Mouse (Mus musculus): ENCODE measurements at regions not wholly inside any gene's neighbourhood (a gene's known extent, or its start where the extent isn't known, plus 50 kb on each side); places are given as distances from the start of the nearest gene placed in this dataset.

DNA sequence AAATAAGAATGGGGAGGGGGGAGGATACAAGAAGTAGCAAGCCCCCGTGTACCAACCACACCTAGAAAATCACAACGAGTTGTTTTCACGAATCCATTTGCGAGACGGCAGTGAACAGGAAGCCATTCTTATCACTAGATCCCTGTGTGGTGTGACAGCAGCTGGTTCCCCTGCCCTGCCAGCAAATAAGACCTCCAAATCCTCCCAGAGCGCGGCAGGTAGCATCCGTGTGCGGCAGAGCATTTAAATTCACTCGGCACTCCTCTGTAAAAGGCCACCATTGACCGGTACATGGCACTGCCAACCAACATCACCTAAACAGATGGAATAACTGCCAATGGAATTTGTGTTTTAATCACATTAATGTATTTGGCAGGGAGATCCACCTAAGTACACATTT is 77.9 kb upstream of the Pmfbp1 start:
- no peaks in the 10 kb centered on the region for H3K27me3 ChIP-seq (ENCODE audit: control insufficient read depth, insufficient read depth, low read length)
- ATAC-seq (ENCODE audit: insufficient read depth, low FRiP score, low TSS enrichment) (no peak), DNase-seq (ENCODE audit: low spot score) (no peak)
- no peaks in the 10 kb centered on the region for H3K36me3 ChIP-seq (ENCODE audit: control insufficient read depth, insufficient read depth, low read length)
- H3K27ac ChIP-seq (ENCODE audit: low read depth, low read length): peak overlapping the region; percentile 39
- no peak overlapping the region for H3K4me2 ChIP-seq (ENCODE audit: low read depth)
- peaks cover 4% of the 10 kb centered on the region; the same call in 1 of the 2 replicates for H3K4me1 ChIP-seq (ENCODE audit: control insufficient read depth, insufficient read depth, low read length)
- H3K9ac ChIP-seq (ENCODE audit: low read length): no peak overlapping the region
- no peaks in the 10 kb centered on the region for H3K9me3 ChIP-seq (ENCODE audit: control insufficient read depth, low read length)
- WGBS: 82% methylated on average over 11 of the region's 11 CpGs
- H3K4me3 ChIP-seq (ENCODE audit: low read depth, low read length): no peak overlapping the region

DNA sequence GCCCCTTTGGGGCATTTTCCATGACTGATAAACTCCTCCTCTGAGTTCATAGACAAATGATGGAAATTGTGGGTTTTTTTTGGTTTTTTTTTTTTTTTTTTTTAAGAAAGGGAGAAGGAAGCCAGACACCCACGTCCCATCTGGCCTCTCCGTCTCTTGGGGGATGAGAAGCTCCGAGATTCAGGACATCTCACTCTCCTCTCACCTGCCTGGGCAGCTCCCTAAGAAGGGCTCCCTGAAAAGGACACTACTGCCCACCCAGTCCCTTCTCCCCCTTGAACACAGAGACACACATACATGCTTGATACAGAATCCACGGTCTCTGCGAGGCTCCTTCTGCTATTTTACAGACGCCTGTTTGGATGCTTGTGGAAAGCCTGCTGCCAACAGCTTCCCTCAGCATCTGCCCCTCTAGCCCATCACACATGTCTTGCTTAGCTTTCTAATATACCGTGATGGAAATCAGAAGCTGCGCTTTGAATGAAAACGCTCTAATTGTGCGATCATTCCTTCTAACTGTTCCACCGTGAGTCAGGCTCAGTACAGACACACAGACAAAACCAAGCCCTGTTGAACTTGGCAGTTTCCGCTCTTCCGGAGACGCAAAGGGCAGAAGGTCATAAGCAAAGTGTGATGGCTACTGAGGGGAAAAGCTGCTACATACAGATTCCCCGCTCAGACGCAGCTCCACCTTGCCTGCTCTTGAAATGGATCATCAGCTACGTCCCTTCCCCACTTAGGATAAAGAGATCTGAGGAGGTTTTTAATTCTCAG is 77.3 kb upstream of the Pmfbp1 start:
- H3K4me2 ChIP-seq (ENCODE audit: low read depth): no peak overlapping the region
- no peaks in the 10 kb centered on the region for H3K9me3 ChIP-seq (ENCODE audit: control insufficient read depth, low read length)
- no peaks in the 10 kb centered on the region for H3K27me3 ChIP-seq (ENCODE audit: control insufficient read depth, insufficient read depth, low read length)
- H3K27ac ChIP-seq (ENCODE audit: low read depth, low read length): peak overlapping the region; percentile 39
- H3K36me3 ChIP-seq (ENCODE audit: control insufficient read depth, insufficient read depth, low read length): no peaks in the 10 kb centered on the region
- 0 out of 2 replicates have a peak overlapping the region, but pooled peaks have one; percentile 5 for H3K9ac ChIP-seq (ENCODE audit: low read length)
- DNase-seq (ENCODE audit: low spot score): no peak
- H3K4me1 ChIP-seq (ENCODE audit: control insufficient read depth, insufficient read depth, low read length): peaks cover 4% of the 10 kb centered on the region; the same call in 1 of the 2 replicates
- H3K4me3 ChIP-seq (ENCODE audit: low read depth, low read length): no peak overlapping the region
- ATAC-seq (ENCODE audit: insufficient read depth, low FRiP score, low TSS enrichment): no peak
- 69% methylated on average over 17 of the region's 17 CpGs for WGBS

DNA sequence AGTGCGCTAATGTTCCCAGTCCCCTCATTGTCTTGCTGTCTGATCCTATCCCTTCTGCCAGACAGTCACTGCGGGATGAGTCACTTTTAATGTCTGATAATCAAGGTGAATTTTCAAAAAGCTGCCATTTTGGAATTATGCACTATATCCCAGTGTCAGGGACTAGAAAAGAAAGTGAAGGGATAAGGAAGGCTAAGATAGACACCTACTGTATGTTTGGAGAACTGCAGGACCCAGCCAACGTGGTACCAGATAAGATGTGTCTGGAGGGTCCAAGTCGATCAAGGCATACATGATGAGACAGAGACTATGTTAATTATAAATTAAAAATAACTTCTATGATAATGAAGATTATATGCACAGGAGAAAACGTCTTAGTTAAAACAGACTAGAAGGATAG is 76.6 kb upstream of the Pmfbp1 start:
- peak; percentile 65; the same call in 1 of the 2 replicates for ATAC-seq (ENCODE audit: insufficient read depth, low FRiP score, low TSS enrichment)
- no peak overlapping the region for H3K4me3 ChIP-seq (ENCODE audit: low read depth, low read length)
- no peak overlapping the region for H3K27ac ChIP-seq (ENCODE audit: low read depth, low read length)
- peaks cover 4% of the 10 kb centered on the region; the same call in 1 of the 2 replicates for H3K4me1 ChIP-seq (ENCODE audit: control insufficient read depth, insufficient read depth, low read length)
- H3K27me3 ChIP-seq (ENCODE audit: control insufficient read depth, insufficient read depth, low read length): no peaks in the 10 kb centered on the region
- no peaks in the 10 kb centered on the region for H3K36me3 ChIP-seq (ENCODE audit: control insufficient read depth, insufficient read depth, low read length)
- H3K4me2 ChIP-seq (ENCODE audit: low read depth): no peak overlapping the region
- H3K9me3 ChIP-seq (ENCODE audit: control insufficient read depth, low read length): no peaks in the 10 kb centered on the region
- 40% methylated on average over 5 of the region's 5 CpGs for WGBS
- no peak overlapping the region for H3K9ac ChIP-seq (ENCODE audit: low read length)
- peak; percentile 52 for DNase-seq (ENCODE audit: low spot score)

DNA sequence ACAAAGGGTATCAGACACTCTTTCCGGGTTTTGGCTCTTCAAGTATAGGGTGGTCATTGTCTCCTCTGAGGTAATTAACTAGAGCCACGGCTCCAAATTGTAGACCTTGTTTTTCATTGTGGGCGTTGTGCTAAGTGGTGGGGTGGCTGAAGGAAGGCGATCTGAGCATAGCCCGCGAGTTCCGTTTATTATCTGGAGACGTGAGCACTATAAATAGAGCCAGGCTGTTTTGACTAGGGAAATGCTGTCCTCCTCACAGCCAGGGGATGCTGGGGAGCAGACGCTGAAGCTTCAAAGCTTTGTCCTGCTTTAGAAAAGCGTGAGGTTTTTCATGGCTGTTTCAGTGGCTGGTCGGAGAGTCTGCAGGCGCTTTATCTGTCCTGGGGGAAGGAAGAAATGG is 75.9 kb upstream of the Pmfbp1 start:
- WGBS: 33% methylated on average over 12 of the region's 12 CpGs
- DNase-seq (ENCODE audit: low spot score) (no peak), ATAC-seq (ENCODE audit: insufficient read depth, low FRiP score, low TSS enrichment) (no peak)
- Histone ChIP-seq H3K36me3 (ENCODE audit: control insufficient read depth, insufficient read depth, low read length) (no peaks in the 10 kb centered on the region), H3K4me3 (ENCODE audit: low read depth, low read length) (no peak overlapping the region), H3K9me3 (ENCODE audit: control insufficient read depth, low read length) (no peaks in the 10 kb centered on the region), H3K27ac (ENCODE audit: low read depth, low read length) (peak overlapping the region; percentile 76), H3K4me2 (ENCODE audit: low read depth) (no peak overlapping the region), H3K4me1 (ENCODE audit: control insufficient read depth, insufficient read depth, low read length) (peaks cover 4% of the 10 kb centered on the region; the same call in 1 of the 2 replicates), H3K27me3 (ENCODE audit: control insufficient read depth, insufficient read depth, low read length) (no peaks in the 10 kb centered on the region), H3K9ac (ENCODE audit: low read length) (0 out of 2 replicates have a peak overlapping the region, but pooled peaks have one; percentile 15)

DNA sequence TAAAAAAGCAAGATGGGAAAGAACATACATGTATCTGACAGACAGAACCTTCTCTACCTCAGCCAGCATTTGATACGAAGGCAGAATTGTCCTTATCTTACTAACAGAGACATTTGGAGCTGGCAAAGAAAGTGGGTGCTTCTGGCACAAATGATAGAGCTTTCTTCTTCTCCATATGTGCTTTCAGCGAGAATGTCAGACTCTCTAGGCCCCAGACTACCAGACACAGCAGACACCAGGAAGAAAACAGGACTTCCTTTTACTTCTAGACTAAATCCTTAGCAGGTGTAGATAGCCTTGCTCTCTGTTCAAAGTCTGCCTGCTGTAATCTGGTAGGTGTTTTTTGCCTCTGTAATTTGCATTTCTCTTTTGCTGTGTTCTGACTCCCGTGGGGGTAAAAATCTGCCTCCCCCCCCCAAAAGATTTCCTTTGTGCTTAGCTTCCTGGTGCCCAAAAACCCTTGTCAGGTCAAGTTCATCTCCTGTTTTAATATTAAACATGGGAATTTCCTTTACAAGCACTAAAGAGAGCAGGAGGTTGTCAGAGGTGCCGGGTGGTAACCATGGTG is 74.7 kb upstream of the Pmfbp1 start:
- Histone ChIP-seq H3K9me3 (ENCODE audit: control insufficient read depth, low read length) (no peaks in the 10 kb centered on the region), H3K9ac (ENCODE audit: low read length) (no peak overlapping the region), H3K27me3 (ENCODE audit: control insufficient read depth, insufficient read depth, low read length) (no peaks in the 10 kb centered on the region), H3K4me3 (ENCODE audit: low read depth, low read length) (no peak overlapping the region), H3K36me3 (ENCODE audit: control insufficient read depth, insufficient read depth, low read length) (no peaks in the 10 kb centered on the region), H3K4me1 (ENCODE audit: control insufficient read depth, insufficient read depth, low read length) (peaks cover 4% of the 10 kb centered on the region; the same call in 1 of the 2 replicates), H3K4me2 (ENCODE audit: low read depth) (no peak overlapping the region), H3K27ac (ENCODE audit: low read depth, low read length) (no peak overlapping the region)
- DNase-seq (ENCODE audit: low spot score): no peak
- WGBS: 61% methylated on average over 4 of the region's 4 CpGs
- no peak for ATAC-seq (ENCODE audit: insufficient read depth, low FRiP score, low TSS enrichment)

DNA sequence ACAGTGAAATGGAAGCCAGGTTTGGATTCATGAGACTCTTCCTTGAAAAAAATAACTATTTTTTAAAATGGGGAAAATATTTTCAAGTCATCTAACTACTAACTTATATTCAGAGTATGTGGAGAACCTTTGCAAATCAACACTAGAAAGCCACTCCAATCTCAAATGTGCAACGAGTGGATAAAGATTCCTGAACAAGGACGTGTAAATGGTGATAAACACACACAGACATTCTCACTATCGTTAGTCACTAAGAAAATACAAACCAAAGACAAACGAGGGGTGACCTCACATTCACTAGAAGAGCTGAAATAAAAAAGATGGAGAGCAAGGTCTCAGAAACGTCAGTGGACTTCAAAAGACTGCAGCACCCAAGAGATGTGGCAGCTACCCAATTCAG is 69.8 kb upstream of the Pmfbp1 start:
- no peaks in the 10 kb centered on the region for H3K27me3 ChIP-seq (ENCODE audit: control insufficient read depth, insufficient read depth, low read length)
- H3K9ac ChIP-seq (ENCODE audit: low read length): no peak overlapping the region
- H3K27ac ChIP-seq (ENCODE audit: low read depth, low read length): no peak overlapping the region
- H3K4me3 ChIP-seq (ENCODE audit: low read depth, low read length): no peak overlapping the region
- ATAC-seq (ENCODE audit: insufficient read depth, low FRiP score, low TSS enrichment) (no peak), DNase-seq (ENCODE audit: low spot score) (no peak)
- WGBS: 82% methylated on average over 5 of the region's 5 CpGs
- H3K9me3 ChIP-seq (ENCODE audit: control insufficient read depth, low read length): no peaks in the 10 kb centered on the region
- no peaks in the 10 kb centered on the region for H3K4me1 ChIP-seq (ENCODE audit: control insufficient read depth, insufficient read depth, low read length)
- H3K4me2 ChIP-seq (ENCODE audit: low read depth): no peak overlapping the region
- no peaks in the 10 kb centered on the region for H3K36me3 ChIP-seq (ENCODE audit: control insufficient read depth, insufficient read depth, low read length)

DNA sequence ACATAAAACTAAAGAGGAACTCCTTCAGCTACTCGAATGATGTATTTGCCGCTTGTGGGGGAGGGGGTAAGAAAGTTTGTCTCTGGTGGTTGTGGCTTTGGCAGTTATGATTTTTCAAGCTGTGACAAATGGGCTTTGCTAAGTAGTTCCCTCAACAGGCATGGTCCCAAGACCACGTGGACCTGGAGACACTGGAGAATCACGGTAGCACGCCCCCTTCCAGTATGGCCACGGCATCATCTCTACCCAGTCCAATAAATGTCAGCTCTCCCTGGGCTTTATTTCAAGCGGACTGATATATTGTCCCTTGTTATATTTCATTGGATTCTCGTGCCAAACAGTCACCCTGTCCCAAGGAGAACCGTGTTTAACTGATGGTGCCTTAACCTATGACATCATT is 65.3 kb upstream of the Pmfbp1 start:
- WGBS: 80% methylated on average over 9 of the region's 9 CpGs
- H3K4me2 ChIP-seq (ENCODE audit: low read depth): no peak overlapping the region
- ATAC-seq (ENCODE audit: insufficient read depth, low FRiP score, low TSS enrichment) (no peak), DNase-seq (ENCODE audit: low spot score) (no peak)
- no peaks in the 10 kb centered on the region for H3K27me3 ChIP-seq (ENCODE audit: control insufficient read depth, insufficient read depth, low read length)
- H3K4me3 ChIP-seq (ENCODE audit: low read depth, low read length): no peak overlapping the region
- H3K27ac ChIP-seq (ENCODE audit: low read depth, low read length): no peak overlapping the region
- no peaks in the 10 kb centered on the region for H3K36me3 ChIP-seq (ENCODE audit: control insufficient read depth, insufficient read depth, low read length)
- no peak overlapping the region for H3K9ac ChIP-seq (ENCODE audit: low read length)
- H3K9me3 ChIP-seq (ENCODE audit: control insufficient read depth, low read length): no peaks in the 10 kb centered on the region
- no peaks in the 10 kb centered on the region for H3K4me1 ChIP-seq (ENCODE audit: control insufficient read depth, insufficient read depth, low read length)

DNA sequence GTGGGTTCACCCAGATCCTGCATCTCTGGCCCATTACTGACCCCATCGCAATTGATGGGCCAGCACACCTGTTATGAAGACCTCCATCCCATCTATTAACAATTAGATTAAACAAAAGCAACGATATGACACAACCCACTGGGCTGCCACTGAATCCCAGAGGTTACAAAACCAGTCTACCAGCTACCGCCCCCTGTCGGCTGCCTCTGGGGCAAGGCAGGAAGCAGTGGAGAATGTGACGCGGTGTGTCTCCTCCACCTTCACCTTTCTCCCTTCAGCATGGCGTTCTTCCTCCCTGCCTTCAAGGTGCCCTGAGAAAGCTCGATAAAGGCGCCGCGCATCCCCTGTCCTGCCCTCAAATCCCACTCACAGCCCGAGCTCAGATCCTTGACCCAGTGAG is 59.3 kb upstream of the Pmfbp1 start:
- WGBS: 92% methylated on average over 12 of the region's 12 CpGs

DNA sequence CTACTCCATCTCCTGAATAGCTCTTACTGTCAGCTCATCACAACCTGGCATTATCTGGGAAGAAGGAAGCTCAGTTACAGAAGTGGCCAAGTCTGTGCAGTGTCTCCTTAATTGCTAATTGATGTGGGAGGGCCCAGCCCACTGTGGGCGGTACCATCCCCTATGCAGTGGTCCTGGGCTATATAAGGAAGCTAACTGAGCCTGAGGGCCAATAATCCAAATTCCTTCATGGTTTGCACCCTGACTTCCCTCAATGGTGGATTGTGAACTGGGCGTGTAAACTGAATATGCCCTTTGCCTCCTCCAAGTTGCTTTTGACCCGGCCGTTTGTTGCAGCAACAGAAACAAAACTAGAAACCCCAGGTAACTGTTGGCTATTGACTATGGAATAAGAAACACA is 57.8 kb upstream of the Pmfbp1 start:
- no peaks in the 10 kb centered on the region for H3K9me3 ChIP-seq (ENCODE audit: control insufficient read depth, low read length)
- peaks cover 4% of the 10 kb centered on the region; the same call in 1 of the 2 replicates for H3K4me1 ChIP-seq (ENCODE audit: control insufficient read depth, insufficient read depth, low read length)
- no peak overlapping the region for H3K4me2 ChIP-seq (ENCODE audit: low read depth)
- H3K27ac ChIP-seq (ENCODE audit: low read depth, low read length): peak overlapping the region; percentile 65
- no peaks in the 10 kb centered on the region for H3K36me3 ChIP-seq (ENCODE audit: control insufficient read depth, insufficient read depth, low read length)
- H3K27me3 ChIP-seq (ENCODE audit: control insufficient read depth, insufficient read depth, low read length): no peaks in the 10 kb centered on the region
- ATAC-seq (ENCODE audit: insufficient read depth, low FRiP score, low TSS enrichment) (no peak), DNase-seq (ENCODE audit: low spot score) (no peak)
- 92% methylated on average over 4 of the region's 4 CpGs for WGBS
- no peak overlapping the region for H3K9ac ChIP-seq (ENCODE audit: low read length)
- H3K4me3 ChIP-seq (ENCODE audit: low read depth, low read length): no peak overlapping the region

More for the DNA sequence above, 59.3 kb upstream of the Pmfbp1 start:
- Histone ChIP-seq H3K4me3 (ENCODE audit: low read depth, low read length) (no peak overlapping the region), H3K9me3 (ENCODE audit: control insufficient read depth, low read length) (no peaks in the 10 kb centered on the region), H3K27me3 (ENCODE audit: control insufficient read depth, insufficient read depth, low read length) (no peaks in the 10 kb centered on the region), H3K36me3 (ENCODE audit: control insufficient read depth, insufficient read depth, low read length) (no peaks in the 10 kb centered on the region), H3K27ac (ENCODE audit: low read depth, low read length) (no peak overlapping the region), H3K4me1 (ENCODE audit: control insufficient read depth, insufficient read depth, low read length) (peaks cover 4% of the 10 kb centered on the region; the same call in 1 of the 2 replicates), H3K9ac (ENCODE audit: low read length) (no peak overlapping the region), H3K4me2 (ENCODE audit: low read depth) (no peak overlapping the region)
- DNase-seq (ENCODE audit: low spot score) (no peak), ATAC-seq (ENCODE audit: insufficient read depth, low FRiP score, low TSS enrichment) (no peak)
